Mouse (Mus musculus) c-Kit-negative CD71-positive TER-119-positive erythroid progenitor cells, embryonic 14.5 days (primary cell): ENCODE measurements around the gene Efnb1.

ENCODE experiments used
- DNase-seq: peaks from one replicate; pipeline ENCODE4 v3.0.0-alpha.2; 2013; ENCODE audit warnings: low read depth, low spot score

The Efnb1 gene

GRCm38 (mm10) chrX:99153266-99153646 is 17.3 kb downstream of the Efnb1 start:
- no peak for DNase-seq

GRCm38 (mm10) chrX:99154358-99154757 is 18.4 kb downstream of the Efnb1 start:
- DNase-seq, result no peak

- DNase-seq, result no peak
Measured at GRCm38 (mm10) chrX:99159020-99159419, 23.1 kb downstream of the Efnb1 start.

- no peak for DNase-seq
Measured at GRCm38 (mm10) chrX:99164111-99164510, 28.2 kb downstream of the Efnb1 start.

GRCm38 (mm10) chrX:99164855-99165368 is 29.0 kb downstream of the Efnb1 start:
- DNase-seq, result no peak

- DNase-seq, result no peak
Measured at GRCm38 (mm10) chrX:99167014-99167413, 31.1 kb downstream of the Efnb1 start.

GRCm38 (mm10) chrX:99167550-99167949 is 31.6 kb downstream of the Efnb1 start:
- no peak for DNase-seq

GRCm38 (mm10) chrX:99172301-99172700 is 36.4 kb downstream of the Efnb1 start:
- DNase-seq, result no peak

GRCm38 (mm10) chrX:99185081-99185596 is 49.2 kb downstream of the Efnb1 start:
- no peak for DNase-seq

GRCm38 (mm10) chrX:99186497-99187435 is 50.8 kb downstream of the Efnb1 start:
- no peak for DNase-seq

- DNase-seq, result no peak
Measured at GRCm38 (mm10) chrX:99191441-99192087, 55.6 kb downstream of the Efnb1 start.

GRCm38 (mm10) chrX:99196910-99197309 is 61.0 kb downstream of the Efnb1 start:
- DNase-seq, result no peak

GRCm38 (mm10) chrX:99198532-99198931 is 62.6 kb downstream of the Efnb1 start:
- no peak for DNase-seq
